Mouse (Mus musculus) thymus, adult 2 months (tissue): Measurements from ENCODE around the gene Gstm7.

ENCODE experiments used
- CTCF ChIP-seq: fragments of 200-500 bp; IDR thresholded peaks from 2 replicates; pipeline ENCODE4 v1.5.1; 2012; ENCODE audit warnings: mild to moderate bottlenecking, control low read depth, low read length, moderate library complexity, borderline replicate concordance; ENCODE audit not compliant: control insufficient read depth, poor library complexity, insufficient read depth; ENCODE audit errors: extremely low read depth
- POLR2A ChIP-seq: fragments of 200-500 bp; IDR thresholded peaks from 2 replicates; pipeline ENCODE4 v1.6.1; 2012; ENCODE audit warnings: mild to moderate bottlenecking, low read length, control low read depth, moderate library complexity; ENCODE audit not compliant: control insufficient read depth, poor library complexity, insufficient read depth; ENCODE audit errors: extremely low read depth

- no peak for TF ChIP-seq CTCF
- no peak for TF ChIP-seq POLR2A
These were observed 511 bp upstream of the Gstm7 start for GRCm38 (mm10) chr3:107932128-107932527.
